Mouse (Mus musculus): Measurements from ENCODE around the gene Ces2e.
"Not testable (repeated sequence)": the region's sequence is repeated elsewhere in the genome, so short reads cannot be mapped to it uniquely, and the experiment has no call there.

- not testable (repeated sequence) for TF ChIP-seq GATA1 (IDR thresholded peaks at IDR 0.05; ENCODE audit: borderline replicate concordance, low read length); FLI1 (IDR thresholded peaks at IDR 0.05; ENCODE audit: low read length)
Observed at GRCm38 (mm10) chr8:104909021-104909420, 17.0 kb upstream of the Ces2e start.

Data from megakaryocyte, embryonic 14.5 days (primary cell).